Comparison of ENCODE assay signal across 26 mouse cellular contexts in the genomic region with DNA sequence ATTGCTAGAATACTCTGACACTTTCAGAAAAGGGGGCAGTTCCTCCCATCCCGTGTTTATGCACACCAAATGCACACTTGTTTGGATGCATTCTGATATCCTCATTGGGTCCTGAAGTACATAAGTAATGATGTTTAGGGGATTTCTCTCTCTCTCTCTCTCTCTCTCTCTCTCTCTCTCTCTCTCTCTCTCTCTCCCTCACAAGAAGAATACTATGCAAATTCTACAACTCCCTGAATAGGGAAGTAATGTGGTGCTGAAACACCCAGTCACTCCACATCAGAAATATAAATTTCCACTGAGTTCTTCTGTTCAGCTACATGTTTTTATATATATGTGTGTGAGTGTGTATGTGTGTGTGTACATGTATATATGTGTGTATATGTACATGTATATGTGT. TPM values are rescaled to one million over a fixed set of nuclear protein-coding genes. Genes with fewer than 3 reads are reported as not detected.
DNase-seq lines count a peak whose midpoint lies in the region; ATAC-seq and TF ChIP-seq lines count a peak whose summit lies in the region.
"Had no signal": no experiment of that assay in that cellular context is flagged by ENCODE, and none has a peak within 500 bp of the region (broad histone marks: within the 10 kb centered on the region; RNA-seq: fewer than 3 reads in every experiment).

No protein-coding gene starts in this region.

- H3K4me3 ChIP-seq in heart, adult 2 months = no peak overlapping the region
- H3K4me3 ChIP-seq in heart, embryonic 10.5 days = no peak overlapping the region
- H3K4me3 ChIP-seq in heart, postnatal 0 days (ENCODE audit: low read depth, low read length) = no peak overlapping the region
- H3K4me3 ChIP-seq in brown adipose tissue, adult 24 weeks (ENCODE audit: insufficient read depth, low read depth, low read length) = no peak overlapping the region
- H3K4me3 ChIP-seq in midbrain, embryonic 11.5 days (ENCODE audit: low read depth, low read length) = no peak overlapping the region
- H3K4me3 ChIP-seq: intestine, embryonic 15.5 days; limb, embryonic 13.5 days; lung, embryonic 15.5 days; megakaryocyte, embryonic 14.5 days; stomach, embryonic 15.5 days had no signal

- H3K9ac ChIP-seq in heart, adult 2 months (ENCODE audit: low read depth, low read length) = no peak overlapping the region
- no peak overlapping the region for H3K9ac ChIP-seq in heart, postnatal 0 days (replicated peaks; ENCODE audit: low read depth, low read length)
- no peak overlapping the region for H3K9ac ChIP-seq in midbrain, embryonic 11.5 days (ENCODE audit: low read length)
- H3K9ac ChIP-seq: intestine, embryonic 15.5 days; limb, embryonic 13.5 days; lung, embryonic 15.5 days; stomach, embryonic 15.5 days had no signal

- intact Hi-C loops in heart, adult 2 months (cut with DNase I) = loop anchor here (5.0 kb wide), 1 partner anchor 42 kb away; the partner anchor contains the start of gene St8sia6

- no peak for ATAC-seq in heart, postnatal 0 days (ENCODE audit: insufficient read depth, low read depth)
- peak; percentile 74 for ATAC-seq in neutrophil, adult 5-6 weeks (ENCODE audit: extremely low read depth, insufficient number of reproducible peaks, low FRiP score, poor library complexity, severe bottlenecking)
- ATAC-seq in midbrain, embryonic 11.5 days (ENCODE audit: low FRiP score) = no peak
- ATAC-seq: forebrain, embryonic 14.5 days; hindbrain, postnatal 0 days; intestine, embryonic 15.5 days had no signal

- no peak for TF ChIP-seq EP300 in heart, adult 2 months (IDR thresholded peaks at IDR 0.05; ENCODE audit: insufficient read depth, low read depth, low read length)
- TF ChIP-seq EP300 in heart, postnatal 0 days (IDR thresholded peaks at IDR 0.05; ENCODE audit: low read depth) = no peak

- no peaks in the 10 kb centered on the region for H3K79me2 ChIP-seq in heart, adult 2 months (replicated peaks; ENCODE audit: control insufficient read depth, insufficient read depth, low read length)

- H3K4me1 ChIP-seq in heart, adult 2 months (ENCODE audit: control insufficient read depth, insufficient read depth, low read length) = peaks cover 3% of the 10 kb centered on the region; the same call in 1 of the 2 replicates
- no peaks in the 10 kb centered on the region for H3K4me1 ChIP-seq in heart, embryonic 10.5 days
- H3K4me1 ChIP-seq in heart, postnatal 0 days (ENCODE audit: control insufficient read depth, insufficient read depth) = no peaks in the 10 kb centered on the region
- no peaks in the 10 kb centered on the region; the same call in 1 of the 2 replicates for H3K4me1 ChIP-seq in brown adipose tissue, adult 24 weeks (ENCODE audit: control insufficient read depth, insufficient read depth, insufficient read length, low read length)
- no peaks in the 10 kb centered on the region for H3K4me1 ChIP-seq in midbrain, embryonic 11.5 days (ENCODE audit: control insufficient read depth, insufficient read depth, low read length)
- H3K4me1 ChIP-seq: intestine, embryonic 15.5 days; limb, embryonic 13.5 days; lung, embryonic 15.5 days; stomach, embryonic 15.5 days had no signal

- TF ChIP-seq POLR2A in heart, adult 2 months (IDR thresholded peaks at IDR 0.05; ENCODE audit: insufficient read depth, low read depth, low read length) = no peak

- no peak for TF ChIP-seq CTCF in heart, adult 2 months (IDR thresholded peaks at IDR 0.05)
- TF ChIP-seq CTCF in heart, postnatal 0 days (IDR thresholded peaks at IDR 0.05; ENCODE audit: low read depth) = no peak

- 32% methylated on average over 1 of the region's 1 CpGs for WGBS in heart, adult 2 months
- 62% methylated on average over 1 of the region's 1 CpGs for WGBS in heart, embryonic 10.5 days
- WGBS in heart, postnatal 0 days = 31% methylated on average over 1 of the region's 1 CpGs
- 86% methylated on average over 1 of the region's 1 CpGs for WGBS in midbrain, embryonic 11.5 days

- DNase-seq in heart, adult 2 months = no peak
- no peak for DNase-seq in heart, embryonic 10.5 days (ENCODE audit: low spot score)
- no peak for DNase-seq in heart, postnatal 0 days (ENCODE audit: low spot score)
- no peak for DNase-seq in heart, postnatal 4 days
- no peak for DNase-seq in lung, postnatal 14 days
- no peak for DNase-seq in midbrain, embryonic 11.5 days (ENCODE audit: low spot score, missing footprints)
- DNase-seq: adrenal gland, postnatal 25 days; cerebellum, adult 2 months; cerebellum, postnatal 14 days; gastrocnemius, postnatal 36 days; kidney, adult 9 months; lung, postnatal 36 days; midbrain, embryonic 14.5 days; retina, postnatal 1 day; right cerebral cortex, postnatal 14 days had no signal

- H3K9me3 ChIP-seq in heart, embryonic 10.5 days = no peaks in the 10 kb centered on the region
- H3K9me3 ChIP-seq in heart, postnatal 0 days (replicated peaks; ENCODE audit: control insufficient read depth, low read length) = no peaks in the 10 kb centered on the region
- no peaks in the 10 kb centered on the region for H3K9me3 ChIP-seq in midbrain, embryonic 11.5 days (ENCODE audit: control insufficient read depth, low read length)
- H3K9me3 ChIP-seq: intestine, embryonic 15.5 days; limb, embryonic 13.5 days; lung, embryonic 15.5 days; stomach, embryonic 15.5 days had no signal

- H3K27ac ChIP-seq in heart, adult 2 months = peak overlapping the region; percentile 70
- H3K27ac ChIP-seq in heart, embryonic 10.5 days = no peak overlapping the region
- H3K27ac ChIP-seq in heart, postnatal 0 days (ENCODE audit: low read depth) = peak overlapping the region; percentile 77
- peak overlapping the region; percentile 59 for H3K27ac ChIP-seq in brown adipose tissue, adult 24 weeks (replicated peaks; ENCODE audit: low read depth, low read length)
- H3K27ac ChIP-seq in midbrain, embryonic 11.5 days (ENCODE audit: low read depth, low read length) = no peak overlapping the region
- H3K27ac ChIP-seq: hindbrain, postnatal 0 days; intestine, embryonic 15.5 days; limb, embryonic 13.5 days; lung, embryonic 15.5 days; stomach, embryonic 15.5 days had no signal

- H3K4me2 ChIP-seq in heart, postnatal 0 days (ENCODE audit: low read depth, low read length) = no peak overlapping the region
- no peak overlapping the region for H3K4me2 ChIP-seq in midbrain, embryonic 11.5 days
- H3K4me2 ChIP-seq: heart, embryonic 11.5 days; intestine, embryonic 15.5 days; limb, embryonic 13.5 days; liver, embryonic 11.5 days; lung, embryonic 15.5 days; stomach, embryonic 15.5 days had no signal

- H3K27me3 ChIP-seq in heart, adult 2 months (ENCODE audit: control insufficient read depth, insufficient read depth, low read length) = no peaks in the 10 kb centered on the region
- no peaks in the 10 kb centered on the region for H3K27me3 ChIP-seq in heart, embryonic 10.5 days (ENCODE audit: insufficient read depth, poor library complexity, severe bottlenecking)
- no peaks in the 10 kb centered on the region for H3K27me3 ChIP-seq in heart, postnatal 0 days (ENCODE audit: control insufficient read depth, insufficient read depth, low read length)
- H3K27me3 ChIP-seq in midbrain, embryonic 11.5 days (ENCODE audit: control insufficient read depth, insufficient read depth, low read length) = no peaks in the 10 kb centered on the region
- H3K27me3 ChIP-seq: intestine, embryonic 15.5 days; limb, embryonic 13.5 days; lung, embryonic 15.5 days; stomach, embryonic 15.5 days had no signal

- H3K36me3 ChIP-seq in heart, adult 2 months (ENCODE audit: control insufficient read depth, insufficient read depth, low read length) = peaks cover 6% of the 10 kb centered on the region
- no peaks in the 10 kb centered on the region for H3K36me3 ChIP-seq in heart, embryonic 10.5 days
- H3K36me3 ChIP-seq in heart, postnatal 0 days (replicated peaks; ENCODE audit: control insufficient read depth, insufficient read depth, low read length) = no peaks in the 10 kb centered on the region
- no peaks in the 10 kb centered on the region for H3K36me3 ChIP-seq in midbrain, embryonic 11.5 days (ENCODE audit: control insufficient read depth, insufficient read depth, low read length)
- H3K36me3 ChIP-seq: intestine, embryonic 15.5 days; limb, embryonic 13.5 days; lung, embryonic 15.5 days; stomach, embryonic 15.5 days had no signal

RNA-seq across cellular contexts. Expression of gene St8sia6, which starts 43.1 kb away (rescaled TPM):
- 1 to 10 TPM; 1.2 to 1.7 TPM for total RNA-seq in heart, adult 2 months (2021)
- 0.74 and 0.91 TPM in 2 replicates for polyA plus RNA-seq in heart, adult 2 months (2012; rRNA removed)
- polyA plus RNA-seq in heart, embryonic 10.5 days (2016; fragmentation: Nextera tagmentation; extraction: Ambion mirVana) = 0.10 and 0.15 TPM in 2 replicates
- total RNA-seq in heart, postnatal 0 days (2014; rRNA removed; ENCODE audit: low replicate concordance) = 0.89 and 9.1 TPM in 2 replicates
- 0.47 and 0.70 TPM in 2 replicates for polyA plus RNA-seq in heart, postnatal 0 days (2015; fragmentation: Nextera tagmentation; extraction: Ambion mirVana)
- 1 to 10 TPM in 1 of 2 experiments, under 1 TPM in 1; 0.95 to 1.2 TPM for total RNA-seq in heart, postnatal 4 days (2021)
- polyA plus RNA-seq in brown adipose tissue, adult 24 weeks (2012; ENCODE audit: insufficient read depth, insufficient read length, missing spikeins) = 1.1 TPM in 2 replicates
- 5.2 and 6.0 TPM in 2 replicates for total RNA-seq in neutrophil, adult 5-6 weeks (2017)
- 0.18 and 0.20 TPM in 2 replicates for polyA plus RNA-seq in midbrain, embryonic 11.5 days (2014; fragmentation: Nextera tagmentation; extraction: Ambion mirVana)

Comparison
In these comparisons a context has a peak if more than half of its experiments do, and no peak if none do; other contexts are left out.
1. H3K27ac ChIP-seq: peak in heart, adult 2 months (single experiment), heart, postnatal 0 days (single experiment) and brown adipose tissue, adult 24 weeks (single experiment); none in heart, embryonic 10.5 days (single experiment) and midbrain, embryonic 11.5 days (single experiment).